Mouse (Mus musculus): ENCODE data around the gene Mtmr3.

Gene Mtmr3

DNA sequence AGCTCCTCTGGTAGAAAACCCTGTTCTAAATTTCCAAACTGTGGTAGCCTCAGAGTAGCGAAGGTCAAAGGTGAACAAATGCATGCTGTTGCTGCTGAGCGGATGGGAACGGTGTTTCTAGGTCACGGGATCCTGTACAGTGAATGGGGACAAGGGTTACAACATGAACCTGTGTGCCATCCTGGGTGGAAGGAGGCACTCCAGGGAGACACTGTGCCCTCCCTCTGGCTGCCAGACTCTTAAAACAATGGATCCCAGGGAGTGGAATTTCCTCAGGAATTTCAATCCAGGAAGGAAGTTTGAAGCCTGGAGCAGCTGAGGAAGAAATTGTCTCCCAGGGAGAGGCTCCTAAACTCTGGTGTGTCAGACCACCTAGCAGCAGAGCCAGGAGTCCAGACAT, 128.5 kb downstream of the Mtmr3 start:
- in situ Hi-C loops (cut with MboI): no loop called here

GRCm38 (mm10) chr11:4464616-4465015, 130.0 kb downstream of the Mtmr3 start:
- in situ Hi-C loops (cut with MboI): no loop called here

DNA sequence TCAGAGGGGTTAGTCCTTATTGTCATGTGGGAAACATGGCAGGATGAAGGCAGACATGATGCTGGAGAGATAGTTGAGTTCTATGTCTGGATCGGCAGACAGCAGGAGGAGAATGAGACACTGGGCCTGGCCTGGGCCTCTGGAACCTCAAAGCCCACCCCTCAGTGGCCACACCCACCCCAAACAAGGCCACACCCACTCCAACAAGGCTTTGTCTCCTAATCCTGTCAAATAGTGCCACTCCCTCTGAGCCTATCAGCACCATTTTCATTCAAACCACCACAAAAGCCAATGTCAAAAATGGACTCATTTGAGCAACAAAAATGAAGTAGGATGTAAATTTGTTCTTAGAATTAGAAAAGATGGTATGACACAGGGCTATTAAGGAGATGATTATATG, 130.5 kb downstream of the Mtmr3 start:
- in situ Hi-C loops (cut with MboI): no loop called here

GRCm38 (mm10) chr11:4462868-4463267, 131.8 kb downstream of the Mtmr3 start:
- in situ Hi-C loops (cut with MboI): no loop called here

- in situ Hi-C loops (cut with MboI): no loop called here
Measured at GRCm38 (mm10) chr11:4461154-4461553, 133.5 kb downstream of the Mtmr3 start.

GRCm38 (mm10) chr11:4460615-4461014, 134.0 kb downstream of the Mtmr3 start:
- in situ Hi-C loops (cut with MboI): no loop called here

GRCm38 (mm10) chr11:4454895-4455535, 139.6 kb downstream of the Mtmr3 start:
- in situ Hi-C loops (cut with MboI): no loop called here

- in situ Hi-C loops (cut with MboI): no loop called here
Measured at GRCm38 (mm10) chr11:4452467-4453184, 142.0 kb downstream of the Mtmr3 start.

DNA sequence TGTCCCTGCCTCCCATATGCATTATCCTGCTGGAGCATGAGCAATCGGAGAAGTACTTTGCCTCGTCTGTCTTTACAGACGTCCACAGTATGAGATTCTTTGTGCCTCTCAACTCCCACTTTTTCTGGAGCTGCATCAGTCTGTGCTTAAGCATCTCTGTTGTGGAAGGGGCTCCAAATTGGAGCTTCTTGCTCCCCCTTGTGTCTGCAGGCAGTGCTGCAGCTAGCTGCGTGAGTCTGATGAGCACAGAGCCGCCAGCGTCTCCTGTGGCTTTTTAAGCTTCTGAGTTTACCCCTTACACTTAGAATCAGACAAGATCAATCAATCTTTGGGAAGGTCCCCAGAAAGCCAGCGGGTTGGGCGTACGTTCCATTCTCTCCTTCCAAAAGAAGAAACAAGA, 143.5 kb downstream of the Mtmr3 start:
- in situ Hi-C loops (cut with MboI): no loop called here

DNA sequence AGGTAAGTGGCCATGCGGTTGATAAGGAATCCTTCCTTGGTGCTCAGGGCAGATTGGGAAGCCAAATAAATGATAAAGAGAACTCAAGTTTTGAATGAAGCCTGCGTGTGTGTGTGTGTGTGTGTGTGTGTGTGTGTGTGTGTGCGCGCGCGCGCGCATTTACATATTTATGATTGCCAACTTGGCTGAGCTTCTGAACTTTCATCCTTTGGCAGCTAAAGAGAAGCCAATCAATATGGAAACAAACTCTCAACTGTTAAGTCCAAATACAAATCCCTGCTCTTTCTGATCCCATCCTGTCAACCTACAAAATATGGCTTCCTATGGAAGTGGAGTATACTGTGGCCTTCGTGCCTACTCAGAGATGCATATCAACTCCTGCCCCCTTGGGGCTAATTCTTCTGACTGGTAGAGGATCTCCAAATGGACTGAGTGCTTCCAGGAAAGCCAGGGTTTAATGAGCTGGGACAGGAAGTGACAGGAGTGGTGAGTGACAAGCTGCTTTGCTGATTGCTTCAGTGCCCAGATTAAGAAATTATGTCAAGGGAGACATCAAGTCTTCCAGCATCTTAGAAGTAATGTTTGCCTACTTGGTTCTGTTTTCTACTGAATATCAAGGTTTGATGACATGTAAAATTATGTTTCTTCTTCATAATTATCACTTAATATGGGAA, 148.3 kb downstream of the Mtmr3 start:
- in situ Hi-C loops (cut with MboI): no loop called here

- in situ Hi-C loops (cut with MboI): no loop called here
Measured at GRCm38 (mm10) chr11:4442280-4442679, 152.4 kb downstream of the Mtmr3 start.

DNA sequence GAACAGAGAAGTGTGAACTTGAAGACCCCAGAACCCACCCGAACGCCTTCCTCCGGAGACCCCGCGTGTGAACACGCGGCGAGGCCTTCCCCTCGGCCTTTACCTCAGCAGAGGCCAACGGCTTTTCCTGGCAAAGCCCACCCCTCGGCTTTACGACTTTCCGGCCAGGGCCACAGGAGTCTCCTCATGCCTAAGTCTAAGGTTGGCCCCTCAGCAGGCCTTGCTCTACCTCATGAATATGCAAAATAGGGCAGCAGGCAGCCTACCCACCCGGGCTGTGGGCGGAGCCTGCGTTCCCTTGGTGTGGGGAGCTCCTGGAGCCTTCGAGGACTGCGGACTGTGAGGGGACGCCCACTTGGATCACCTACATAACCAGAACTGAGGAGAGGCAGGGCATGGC, 153.7 kb downstream of the Mtmr3 start, which contains the start of gene Hormad2:
Gene Hormad2, minus strand, starts transcription at position 128 of the 400 bp plus-strand sequence.
- in situ Hi-C loops (cut with MboI): no loop called here

GRCm38 (mm10) chr11:4438211-4438610, 156.5 kb downstream of the Mtmr3 start:
- in situ Hi-C loops (cut with MboI): no loop called here

- in situ Hi-C loops (cut with MboI): no loop called here
Measured at GRCm38 (mm10) chr11:4437318-4437717, 157.3 kb downstream of the Mtmr3 start.

GRCm38 (mm10) chr11:4436631-4437030, 158.0 kb downstream of the Mtmr3 start:
- in situ Hi-C loops (cut with MboI): no loop called here

- in situ Hi-C loops (cut with MboI): no loop called here
Measured at GRCm38 (mm10) chr11:4434461-4434860, 160.2 kb downstream of the Mtmr3 start.
